Mouse (Mus musculus) kidney, postnatal 36 days (tissue): ENCODE results near the gene Krtap13.
"Not testable (repeated sequence)": the region's sequence is repeated elsewhere in the genome, so short reads cannot be mapped to it uniquely, and the experiment has no call there.

ENCODE experiments used
- DNase-seq, 2 experiments: peaks; one replicate each; pipeline ENCODE4 v3.0.0; 2021 to 2022; ENCODE audit warnings: mixed read lengths in 2 of 2

Gene Krtap13

DNA sequence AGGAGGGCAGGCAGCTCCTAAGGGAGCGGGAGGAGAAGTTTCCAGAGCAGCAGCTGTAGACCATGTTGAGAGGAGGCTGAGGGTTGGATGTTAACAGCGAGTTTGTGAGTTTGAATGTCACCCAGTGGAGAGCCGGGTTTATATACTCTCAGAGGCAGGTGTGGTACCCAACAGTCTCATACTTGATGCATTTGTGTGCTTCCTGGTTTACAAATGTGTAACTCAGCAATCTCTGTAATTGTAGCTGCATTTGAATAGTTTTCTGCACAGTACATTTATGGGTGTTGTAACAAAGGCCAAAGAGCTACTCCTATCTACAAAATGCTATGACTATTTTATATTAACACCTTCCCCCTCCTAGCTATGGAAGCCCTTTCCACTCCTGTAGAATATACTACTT, at the start of gene Krtap13:
Gene Krtap13, minus strand, starts transcription at position 101 of the 400 bp plus-strand sequence.
- DNase-seq: not testable (repeated sequence)

GRCm38 (mm10) chr16:88786786-88787185, 35.4 kb upstream of the Krtap13 start:
- DNase-seq: no peak

- DNase-seq: no peak
Measured at GRCm38 (mm10) chr16:88777596-88777995, 26.2 kb upstream of the Krtap13 start, which contains the start of gene Gm5965. Gene Gm5965, plus strand, starts transcription at chr16:88777896.

DNA sequence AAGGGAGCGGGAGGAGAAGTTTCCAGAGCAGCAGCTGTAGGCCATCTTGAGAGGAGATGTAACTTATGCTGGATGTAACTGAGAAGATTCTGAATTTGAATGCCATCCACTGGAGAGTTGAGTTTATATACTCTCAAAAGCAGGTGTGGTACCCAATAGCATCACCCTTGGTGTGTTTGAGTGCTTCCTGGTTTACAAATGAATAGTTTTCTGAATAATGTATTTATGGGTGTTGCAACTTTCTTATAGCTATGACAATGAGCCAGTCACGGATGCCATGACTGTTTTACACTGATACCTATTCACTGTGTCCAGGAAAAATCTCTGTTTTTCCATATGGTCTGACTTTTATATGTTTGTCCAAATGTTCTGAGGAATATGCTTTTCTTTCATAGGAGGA, 22.7 kb upstream of the Krtap13 start, which contains the start of gene 2310057N15Rik:
Gene 2310057N15Rik, minus strand, starts transcription at position 101 of the 400 bp plus-strand sequence.
- DNase-seq: no peak

GRCm38 (mm10) chr16:88758547-88758946, 7.1 kb upstream of the Krtap13 start, which contains the start of gene 2310034C09Rik:
Gene 2310034C09Rik, plus strand, starts transcription at chr16:88758847.
- not testable (repeated sequence) for DNase-seq

- no peak for DNase-seq
Measured at GRCm38 (mm10) chr16:88747943-88748342, 3.5 kb downstream of the Krtap13 start.

DNA sequence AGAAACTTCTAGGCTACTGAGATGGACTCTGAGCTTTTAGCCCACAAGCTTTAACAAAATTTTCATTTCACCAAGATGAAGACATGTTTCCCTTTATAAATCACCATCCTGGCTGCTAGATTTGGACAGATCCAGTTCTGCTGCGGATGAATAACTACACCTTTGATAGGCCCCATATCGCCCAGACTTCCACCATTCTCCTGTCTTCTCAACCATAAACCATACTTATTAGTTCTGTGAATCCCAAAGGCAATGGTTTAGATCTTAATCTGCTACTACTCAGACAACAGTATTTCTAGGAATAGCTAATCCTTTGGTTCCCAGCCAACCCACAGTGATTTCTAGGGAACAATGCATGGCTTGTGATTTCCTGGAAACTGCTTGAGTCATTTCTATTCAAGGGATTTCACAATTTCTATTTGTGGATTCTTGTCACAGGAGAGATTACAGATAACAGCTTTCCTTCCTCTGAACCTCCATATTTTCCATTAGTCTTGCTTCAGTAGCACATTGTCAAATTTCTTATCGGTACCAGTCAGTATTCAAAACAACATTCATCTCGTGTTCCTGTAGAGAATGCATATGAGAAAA, 6.6 kb downstream of the Krtap13 start:
- DNase-seq: no peak

GRCm38 (mm10) chr16:88735391-88735790, 16.0 kb downstream of the Krtap13 start:
- no peak for DNase-seq

GRCm38 (mm10) chr16:88728812-88729275, 22.6 kb downstream of the Krtap13 start, which contains the start of gene Krtap13-1:
Gene Krtap13-1, plus strand, starts transcription at chr16:88728862.
- no peak for DNase-seq

- no peak for DNase-seq
Measured at GRCm38 (mm10) chr16:88720031-88720430, 31.4 kb downstream of the Krtap13 start.

GRCm38 (mm10) chr16:88716549-88716948, 34.9 kb downstream of the Krtap13 start:
- no peak for DNase-seq

- no peak for DNase-seq
Measured at GRCm38 (mm10) chr16:88711245-88711644, 40.2 kb downstream of the Krtap13 start.

DNA sequence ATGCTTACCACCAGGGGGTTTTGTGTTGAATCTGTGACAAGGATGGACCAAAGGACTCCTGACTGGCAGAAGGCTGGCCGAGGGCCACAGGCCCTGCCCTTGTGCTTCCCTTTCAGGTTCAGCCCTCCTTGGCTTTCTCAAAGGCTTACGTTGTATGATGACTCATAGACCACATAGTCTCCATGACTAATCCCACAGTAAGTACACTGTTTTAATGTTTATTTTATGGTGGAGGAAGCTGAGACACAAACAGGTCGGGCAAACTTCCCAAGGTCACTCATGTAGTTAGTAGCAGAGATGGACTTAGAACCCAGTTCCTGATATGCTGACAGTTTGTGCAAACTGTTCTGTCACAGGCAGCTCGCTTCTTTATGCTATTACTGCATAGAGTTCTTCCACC, 40.7 kb downstream of the Krtap13 start:
- DNase-seq: no peak

DNA sequence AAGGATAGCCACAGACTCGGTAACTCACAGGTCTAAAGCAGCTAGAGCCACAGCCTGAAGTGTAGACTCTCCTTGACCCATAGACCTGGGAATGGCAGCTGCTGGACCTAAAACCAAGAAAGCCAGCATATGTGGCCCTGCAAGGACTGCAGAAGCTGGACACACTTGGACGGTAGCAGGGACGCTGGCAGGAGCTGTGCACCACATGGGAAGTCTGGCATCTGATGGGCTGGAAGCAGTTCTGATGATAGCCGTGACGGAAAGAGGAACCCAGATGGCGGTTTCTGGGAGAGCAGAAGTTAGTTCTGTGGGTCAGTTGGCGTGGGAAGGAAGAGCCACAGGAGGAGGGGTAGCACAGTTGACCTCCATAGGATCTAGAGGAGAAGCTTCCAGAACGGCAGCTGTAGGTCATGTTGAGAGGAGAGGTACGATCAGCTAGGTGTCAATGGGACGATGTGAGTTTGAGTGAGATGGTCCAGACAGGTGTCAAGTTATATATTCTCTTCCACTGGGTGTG, 43.9 kb downstream of the Krtap13 start, which contains the start of gene 2310061N02Rik:
Gene 2310061N02Rik, minus strand, starts transcription at position 467 of the 517 bp plus-strand sequence.
- no peak for DNase-seq

- DNase-seq: no peak
Measured at GRCm38 (mm10) chr16:88701072-88701864, 50.2 kb downstream of the Krtap13 start.
